Mouse (Mus musculus): ENCODE data around the gene Gm27027.

Gm27027 gene

GRCm38 (mm10) chr2:93928866-93929265 is 67.3 kb downstream of the Gm27027 start:
- DNase-seq (ENCODE audit: extremely low read depth, low read depth, low spot score) = no peak

GRCm38 (mm10) chr2:93927701-93928437 is 68.3 kb downstream of the Gm27027 start:
- DNase-seq (ENCODE audit: extremely low read depth, low read depth, low spot score) = no peak

- no peak for DNase-seq (ENCODE audit: extremely low read depth, low read depth, low spot score)
These were observed 70.0 kb downstream of the Gm27027 start for GRCm38 (mm10) chr2:93926141-93926540.

GRCm38 (mm10) chr2:93919093-93919492 is 77.1 kb downstream of the Gm27027 start:
- DNase-seq (ENCODE audit: extremely low read depth, low read depth, low spot score) = no peak

GRCm38 (mm10) chr2:93913552-93913951 is 82.6 kb downstream of the Gm27027 start:
- no peak for DNase-seq (ENCODE audit: extremely low read depth, low read depth, low spot score)

GRCm38 (mm10) chr2:93911942-93912341 is 84.2 kb downstream of the Gm27027 start:
- DNase-seq (ENCODE audit: extremely low read depth, low read depth, low spot score) = no peak

GRCm38 (mm10) chr2:93909716-93910115 is 86.4 kb downstream of the Gm27027 start:
- peak; percentile 50 for DNase-seq (ENCODE audit: extremely low read depth, low read depth, low spot score)

GRCm38 (mm10) chr2:93907519-93908294 is 88.4 kb downstream of the Gm27027 start:
- DNase-seq (ENCODE audit: extremely low read depth, low read depth, low spot score) = no peak
